Mouse (Mus musculus) kidney, postnatal 36 days (tissue): Measurements from ENCODE around the gene Khdc4.
"Not testable (repeated sequence)": the region's sequence is repeated elsewhere in the genome, so short reads cannot be mapped to it uniquely, and the experiment has no call there.

ENCODE experiments used
- DNase-seq, 2 experiments: peaks; one replicate each; pipeline ENCODE4 v3.0.0; 2021 to 2022; ENCODE audit warnings: mixed read lengths in 2 of 2

Gene Khdc4

DNA sequence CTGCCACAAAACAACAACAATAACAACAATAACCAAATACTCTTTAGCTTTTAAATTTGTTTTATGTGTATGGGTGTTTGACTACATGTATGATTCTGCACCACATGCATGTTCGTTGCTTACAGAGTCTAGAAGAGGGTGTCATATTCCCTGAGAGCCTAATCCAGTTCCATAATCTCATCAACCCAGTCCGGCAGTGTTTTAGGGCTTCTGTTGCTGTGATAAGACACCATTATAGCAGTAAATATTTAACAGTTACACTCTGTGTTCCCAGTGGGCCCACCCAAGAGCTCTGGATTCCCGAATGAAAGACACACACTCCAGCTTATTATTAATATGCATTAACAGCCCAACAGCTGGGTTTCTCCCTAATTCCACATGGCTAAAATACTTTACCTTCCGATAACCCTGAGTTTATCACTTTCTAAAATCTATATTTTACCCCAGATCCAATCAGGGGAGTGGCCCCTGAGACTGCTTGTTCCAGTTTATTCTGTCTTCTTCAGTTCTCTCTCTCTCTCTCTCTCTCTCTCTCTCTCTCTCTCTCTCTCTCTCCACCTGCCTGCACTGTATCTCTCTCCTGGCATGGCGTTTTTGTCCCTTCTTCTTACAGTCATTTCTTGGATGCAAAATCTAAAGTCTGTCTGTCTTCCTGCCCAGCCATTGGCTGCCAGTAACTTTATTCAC, 27.0 kb upstream of the Khdc4 start:
- no peak for DNase-seq

DNA sequence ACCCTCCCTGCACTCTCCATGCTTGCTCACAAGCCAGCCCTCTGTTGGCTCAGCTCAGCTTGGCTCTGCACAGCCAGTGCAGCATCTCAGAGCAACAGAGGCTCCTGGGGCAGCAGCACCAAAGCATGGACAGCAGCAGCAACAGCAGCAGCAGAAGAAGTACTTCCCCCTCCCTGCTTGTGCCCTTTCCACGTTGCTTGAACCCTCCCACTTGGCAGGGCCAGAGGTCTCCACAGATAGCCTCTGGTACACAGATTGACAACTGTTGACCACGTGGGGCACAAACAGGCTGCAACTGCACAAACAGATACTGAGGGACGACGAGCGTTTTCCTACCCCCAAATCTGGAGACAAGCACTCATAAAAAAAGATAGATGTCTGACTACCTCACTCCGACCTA, 25.8 kb upstream of the Khdc4 start:
- no peak for DNase-seq

GRCm38 (mm10) chr3:88664095-88664494, 21.5 kb upstream of the Khdc4 start:
- no peak for DNase-seq

DNA sequence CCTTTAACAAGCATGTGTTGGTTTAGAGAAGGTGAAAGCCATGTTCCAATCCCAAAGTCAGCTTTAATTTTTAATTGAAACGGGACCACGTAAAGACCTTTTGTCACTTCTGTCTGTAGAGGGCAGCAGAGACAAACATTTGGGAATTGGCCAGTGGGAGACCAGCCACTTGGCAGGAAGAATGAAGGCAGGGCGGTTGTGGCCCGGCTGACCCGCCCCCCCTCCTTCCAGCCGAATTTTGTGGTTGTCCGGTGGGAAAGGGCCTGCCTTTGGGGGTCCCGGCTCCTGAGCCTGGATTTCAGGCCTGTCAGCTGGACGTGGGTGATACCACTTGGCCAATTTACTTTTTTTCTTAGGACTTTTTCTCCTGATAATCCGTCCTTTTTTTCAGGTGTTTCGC, 8.2 kb upstream of the Khdc4 start:
- peak; percentile 80 to 82 for DNase-seq

- DNase-seq: no peak
Measured at GRCm38 (mm10) chr3:88683814-88684213, 1.8 kb upstream of the Khdc4 start.

- DNase-seq: peak; percentile 20 to 56
Measured at GRCm38 (mm10) chr3:88684236-88684979, 1.2 kb upstream of the Khdc4 start.

- peak; percentile 60 to 68 for DNase-seq
Measured at GRCm38 (mm10) chr3:88685958-88686451, 402 bp downstream of the Khdc4 start.

DNA sequence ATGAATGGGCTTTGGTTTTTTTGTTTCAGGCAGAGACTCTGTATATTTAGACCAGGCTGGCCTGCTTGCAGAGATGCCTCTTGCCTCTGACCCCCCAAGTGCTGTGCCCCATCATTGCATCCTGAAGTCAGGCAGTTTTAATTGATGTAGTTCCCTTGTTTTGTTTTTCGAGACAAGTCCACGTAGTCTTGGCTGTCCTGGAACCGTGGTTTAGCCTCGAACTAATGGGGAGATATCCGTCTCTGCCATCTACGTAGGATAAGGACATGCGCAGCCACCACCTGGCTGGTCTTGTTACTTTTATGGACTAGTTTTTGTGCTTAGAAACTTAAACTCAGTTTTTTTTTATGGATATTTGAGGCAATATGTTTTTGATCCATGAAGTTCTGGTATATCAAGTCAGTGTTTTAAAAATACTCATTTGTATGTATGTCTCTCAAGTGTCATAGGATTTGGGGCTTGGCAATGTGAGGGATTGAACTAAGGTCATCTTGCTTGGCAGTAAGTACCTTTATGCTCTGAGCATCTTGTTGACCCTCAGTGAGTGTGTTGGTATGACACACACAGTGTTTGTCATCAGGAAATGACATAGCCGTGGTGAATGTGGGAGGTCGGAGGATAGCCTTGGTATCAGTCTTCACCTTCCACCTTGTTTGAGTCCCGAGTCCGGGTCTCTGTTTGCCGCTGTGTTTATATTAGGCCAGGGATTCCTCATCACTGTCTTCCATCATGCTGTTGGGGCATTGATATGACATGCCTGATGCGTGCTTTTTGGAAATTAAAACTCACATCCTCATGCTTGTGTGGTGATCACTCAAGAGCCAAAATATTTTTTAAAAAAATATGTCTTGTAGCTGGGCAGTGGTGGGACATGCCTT, 1.4 kb downstream of the Khdc4 start:
- DNase-seq: no peak

- no peak for DNase-seq
Measured at GRCm38 (mm10) chr3:88689079-88689478, 3.5 kb downstream of the Khdc4 start.

DNA sequence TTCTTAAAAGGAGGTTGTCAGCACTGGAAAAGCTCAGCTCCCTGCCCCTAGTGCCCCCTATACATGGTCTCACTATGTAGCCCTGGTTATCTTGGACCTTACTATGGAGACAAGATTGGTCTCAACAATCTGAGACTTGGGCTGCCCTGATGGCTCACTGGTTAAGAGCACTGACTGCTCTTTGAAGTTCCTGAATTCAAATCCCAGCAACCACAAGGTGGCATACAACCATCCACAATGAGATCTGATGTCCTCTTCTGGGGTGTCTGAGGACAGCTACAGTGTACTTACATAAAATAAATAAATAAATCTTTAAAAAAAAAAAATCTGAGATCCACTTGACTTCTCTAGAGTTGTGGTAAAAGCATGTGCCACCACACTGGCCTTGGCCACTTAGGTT, 9.9 kb downstream of the Khdc4 start:
- DNase-seq: no peak

- DNase-seq: no peak
Measured at GRCm38 (mm10) chr3:88698051-88698450, 12.4 kb downstream of the Khdc4 start.

- DNase-seq: no peak
Measured at GRCm38 (mm10) chr3:88698834-88699233, 13.2 kb downstream of the Khdc4 start.

GRCm38 (mm10) chr3:88700247-88700646, 14.6 kb downstream of the Khdc4 start:
- DNase-seq: no peak

- DNase-seq: no peak
Measured at GRCm38 (mm10) chr3:88701222-88701621, 15.6 kb downstream of the Khdc4 start.

- DNase-seq: no peak
Measured at GRCm38 (mm10) chr3:88713709-88714108, 28.1 kb downstream of the Khdc4 start.

- DNase-seq: no peak
Measured at GRCm38 (mm10) chr3:88714725-88715124, 29.1 kb downstream of the Khdc4 start.

DNA sequence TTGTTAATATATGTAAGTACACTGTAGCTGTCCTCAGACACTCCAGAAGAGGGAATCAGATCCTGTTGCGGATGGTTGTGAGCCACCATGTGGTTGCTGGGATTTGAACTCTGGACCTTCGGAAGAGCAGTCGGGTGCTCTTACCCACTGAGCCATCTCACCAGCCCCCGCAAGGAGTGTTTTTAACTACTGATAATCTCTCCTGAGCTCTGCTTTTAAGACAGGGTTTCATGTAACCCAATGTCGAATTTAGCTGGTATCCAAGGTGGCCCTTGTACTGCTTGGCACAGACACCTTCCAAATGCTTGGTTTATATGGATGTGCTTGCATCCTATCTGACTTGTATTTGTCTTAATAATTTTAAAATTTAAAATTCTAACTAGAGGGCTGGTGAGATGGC, 30.1 kb downstream of the Khdc4 start:
- DNase-seq: not testable (repeated sequence)

DNA sequence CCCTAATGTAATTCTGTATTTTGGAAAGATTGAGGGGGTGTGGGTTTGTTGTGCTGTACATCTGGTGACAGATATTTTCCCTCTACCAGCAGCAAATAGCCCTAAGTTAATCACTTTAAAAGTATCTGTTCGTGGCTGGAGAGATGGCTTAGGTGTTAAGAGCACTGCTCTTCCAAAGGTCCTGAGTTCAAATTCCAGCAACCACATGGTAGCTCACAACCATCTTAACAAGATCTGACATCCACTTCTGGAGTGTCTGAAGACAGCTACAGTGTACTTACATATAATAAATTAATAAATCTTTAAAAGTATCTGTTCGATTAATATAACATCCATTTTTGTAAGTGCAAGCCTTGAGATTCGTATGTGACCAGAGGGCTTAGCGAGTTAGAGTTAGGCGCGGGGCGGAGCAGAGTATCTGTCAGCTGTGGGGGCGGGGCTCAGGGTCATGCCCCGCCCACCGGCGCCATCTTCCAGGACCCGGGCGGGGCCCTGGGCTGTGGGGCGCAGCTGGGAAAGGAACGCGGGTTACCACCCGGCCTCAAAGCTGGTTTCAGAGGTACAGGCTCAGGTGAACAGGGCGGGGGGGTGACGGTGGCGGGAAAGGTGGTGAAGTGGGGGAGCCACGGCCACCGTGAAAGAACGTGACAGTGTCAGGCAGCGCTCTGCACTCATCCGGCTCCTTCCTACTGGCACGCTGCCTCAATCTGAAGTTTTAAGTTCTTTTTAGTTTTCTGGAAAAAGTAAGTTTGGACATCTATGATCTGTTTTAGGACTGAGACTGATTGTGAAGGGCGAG, 31.0 kb downstream of the Khdc4 start, which contains the start of gene Rit1:
Rit1 (plus strand) TSS at position 440 of the 799 bp plus-strand sequence.
- peak; percentile 90 to 95 for DNase-seq

GRCm38 (mm10) chr3:88717198-88717798, 31.7 kb downstream of the Khdc4 start:
- peak; percentile 24 to 46 for DNase-seq

GRCm38 (mm10) chr3:88717831-88718230, 32.2 kb downstream of the Khdc4 start:
- DNase-seq: no peak

DNA sequence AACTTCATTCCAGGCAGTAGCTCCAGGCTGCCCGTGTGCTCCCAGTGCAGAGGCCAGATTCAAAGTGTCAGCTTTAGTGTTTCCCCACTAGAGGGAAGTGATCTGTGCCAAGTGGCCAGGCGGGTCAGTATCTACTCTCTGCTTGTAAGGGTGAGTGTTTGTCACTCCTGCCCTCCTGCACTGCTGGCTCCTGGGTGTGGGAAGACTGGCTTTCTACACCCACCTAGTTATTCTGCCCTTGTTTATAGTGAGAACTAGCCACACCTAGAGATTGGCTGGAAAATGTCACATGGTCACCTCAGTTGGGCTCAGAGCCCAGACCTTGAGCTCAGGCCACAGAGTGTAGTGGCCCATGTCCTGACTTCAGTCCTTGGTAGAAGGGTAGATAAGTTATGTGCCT, 33.5 kb downstream of the Khdc4 start:
- DNase-seq: peak; percentile 78 to 82

GRCm38 (mm10) chr3:88736556-88736955, 51.0 kb downstream of the Khdc4 start:
- no peak for DNase-seq
